Mouse (Mus musculus): ENCODE data around the gene Gcfc2. TPM values are rescaled to one million over a fixed set of nuclear protein-coding genes. Genes with fewer than 3 reads are reported as not detected.
A peak's percentile ranks its signal among the peaks of the same experiment; 100 is the strongest.

Gcfc2 gene
- polyA plus RNA-seq, 1 experiment from 2014 or later, result 15.5 TPM

DNA sequence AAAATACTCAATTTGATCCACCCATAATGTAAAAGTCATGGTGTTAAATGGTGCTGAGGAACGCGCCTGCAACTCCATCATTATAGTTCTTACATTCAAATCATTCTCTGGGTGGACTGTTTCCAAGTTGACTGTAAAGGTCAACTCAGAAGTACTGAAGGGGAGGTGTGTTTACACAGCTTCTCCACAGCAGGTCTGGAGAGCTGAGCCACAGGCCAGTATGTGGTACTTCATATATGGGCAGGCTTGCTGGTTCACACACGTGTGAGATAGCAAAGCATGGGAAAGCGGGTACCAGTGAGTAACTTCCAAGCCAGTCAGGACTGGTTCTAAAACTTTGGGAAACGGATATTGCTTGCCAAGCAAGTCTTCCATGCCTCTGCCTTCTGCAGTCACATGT is 31.7 kb downstream of the Gcfc2 start:
- no peaks in the 10 kb centered on the region for H3K9me3 ChIP-seq (replicated peaks)
- no peak overlapping the region for H3K27ac ChIP-seq
- WGBS, result 91% methylated on average over 5 of the region's 5 CpGs
- peaks cover 98% of the 10 kb centered on the region for H3K36me3 ChIP-seq
- no peaks in the 10 kb centered on the region for H3K27me3 ChIP-seq (ENCODE audit: low read depth, poor library complexity, severe bottlenecking)
- no peaks in the 10 kb centered on the region for H3K4me1 ChIP-seq
- no peak for DNase-seq (ENCODE audit: low spot score)
- no peak overlapping the region for H3K4me3 ChIP-seq

DNA sequence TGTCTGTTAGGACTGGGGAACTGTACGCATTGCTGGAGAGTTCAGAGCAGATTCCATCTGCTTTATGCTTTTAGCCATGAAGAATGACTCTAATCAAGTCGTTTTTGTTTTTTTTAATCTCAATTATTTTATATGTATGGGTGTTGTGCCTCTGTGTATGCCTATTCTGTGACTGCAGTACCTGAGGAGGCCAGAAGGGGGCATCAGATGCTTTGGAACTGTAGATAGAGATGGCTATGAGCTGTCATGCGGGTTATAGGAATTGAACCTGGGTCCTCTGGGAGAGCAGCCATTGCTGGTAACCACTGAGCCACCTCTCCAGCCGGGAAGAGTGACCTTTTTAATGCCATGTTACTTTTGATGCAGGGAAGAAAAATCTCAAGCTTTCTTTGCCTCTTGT is 32.9 kb downstream of the Gcfc2 start:
- Histone ChIP-seq H3K27ac (no peak overlapping the region), H3K27me3 (ENCODE audit: low read depth, poor library complexity, severe bottlenecking) (no peaks in the 10 kb centered on the region), H3K4me1 (no peaks in the 10 kb centered on the region), H3K4me3 (no peak overlapping the region), H3K36me3 (peaks cover 98% of the 10 kb centered on the region), H3K9me3 (replicated peaks) (no peaks in the 10 kb centered on the region)
- WGBS, result 88% methylated on average over 4 of the region's 4 CpGs
- DNase-seq (ENCODE audit: low spot score), result no peak

DNA sequence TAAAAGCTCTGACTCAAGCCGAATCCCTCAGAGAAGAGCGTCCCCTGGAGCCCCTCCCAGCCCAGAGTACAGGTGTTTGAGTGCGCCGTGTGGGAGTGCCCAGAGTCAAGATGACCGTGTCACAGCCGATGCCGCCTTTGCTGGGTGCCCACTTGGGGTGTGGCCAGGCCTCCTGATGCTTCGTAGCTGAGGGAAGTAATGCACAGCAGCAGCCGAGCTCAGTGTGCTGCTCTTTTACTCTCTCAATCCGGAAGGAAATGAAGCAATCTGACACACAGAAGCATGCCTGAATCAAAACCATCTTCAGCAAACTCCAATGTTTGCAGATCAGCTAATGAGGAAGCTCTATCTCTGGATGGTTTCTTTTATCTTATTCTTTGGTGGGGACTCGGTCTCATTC is 34.5 kb downstream of the Gcfc2 start:
- Histone ChIP-seq H3K36me3 (peaks cover 98% of the 10 kb centered on the region), H3K4me1 (no peaks in the 10 kb centered on the region)
- 91% methylated on average over 11 of the region's 11 CpGs for WGBS

DNA sequence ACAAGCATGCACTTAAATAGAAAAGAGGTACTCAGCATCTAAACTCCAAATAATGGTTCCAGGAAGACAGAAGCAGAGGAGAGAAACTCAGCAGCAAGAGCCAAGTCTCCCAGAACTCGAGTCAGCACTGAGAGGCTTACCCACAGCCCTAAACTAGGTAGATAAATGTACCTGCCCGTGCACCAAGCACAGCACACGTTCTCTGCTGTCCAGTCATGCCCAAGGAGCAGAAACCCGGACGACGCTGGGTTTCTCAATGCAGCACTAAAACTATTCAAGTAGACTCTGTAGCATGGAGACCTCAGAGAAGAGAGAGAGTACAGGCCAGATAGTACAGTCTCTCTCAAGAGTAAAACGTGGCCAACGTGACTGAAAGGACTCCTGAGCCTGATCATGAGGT is 36.4 kb downstream of the Gcfc2 start:
- H3K4me1 ChIP-seq, result peaks cover 5% of the 10 kb centered on the region
- no peak overlapping the region for H3K4me3 ChIP-seq
- 95% methylated on average over 8 of the region's 8 CpGs for WGBS
- no peaks in the 10 kb centered on the region for H3K27me3 ChIP-seq (ENCODE audit: low read depth, poor library complexity, severe bottlenecking)
- no peak for DNase-seq (ENCODE audit: low spot score)
- H3K27ac ChIP-seq, result no peak overlapping the region
- peaks cover 91% of the 10 kb centered on the region for H3K36me3 ChIP-seq
- no peaks in the 10 kb centered on the region for H3K9me3 ChIP-seq (replicated peaks)

More for the DNA sequence above, 34.5 kb downstream of the Gcfc2 start:
- Histone ChIP-seq H3K4me3 (no peak overlapping the region), H3K9me3 (replicated peaks) (no peaks in the 10 kb centered on the region), H3K27me3 (ENCODE audit: low read depth, poor library complexity, severe bottlenecking) (no peaks in the 10 kb centered on the region), H3K27ac (no peak overlapping the region)
- no peak for DNase-seq (ENCODE audit: low spot score)

DNA sequence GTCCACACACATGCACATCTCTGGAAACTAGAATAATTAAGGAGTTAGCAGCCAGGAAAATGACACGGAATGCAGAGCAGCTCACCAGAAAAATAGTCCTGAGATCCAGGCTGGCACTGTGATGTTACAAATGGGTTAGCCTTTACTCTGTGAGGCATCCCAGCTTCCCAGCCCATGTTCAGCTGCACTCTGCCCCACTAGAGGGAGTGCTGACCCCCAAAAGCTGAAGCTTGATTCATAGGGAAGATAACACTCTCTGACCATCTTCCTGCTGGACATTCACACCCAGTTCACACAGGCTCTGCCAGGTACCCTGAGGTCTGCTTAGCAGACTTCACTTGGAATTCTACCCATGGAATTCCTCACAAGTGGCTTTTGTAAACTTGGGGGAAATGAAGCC is 36.8 kb downstream of the Gcfc2 start:
- Histone ChIP-seq H3K4me3 (no peak overlapping the region), H3K27ac (no peak overlapping the region), H3K27me3 (ENCODE audit: low read depth, poor library complexity, severe bottlenecking) (no peaks in the 10 kb centered on the region), H3K36me3 (peaks cover 86% of the 10 kb centered on the region), H3K9me3 (replicated peaks) (no peaks in the 10 kb centered on the region), H3K4me1 (peaks cover 8% of the 10 kb centered on the region)
- no peak for DNase-seq (ENCODE audit: low spot score)
- 88% methylated on average over 1 of the region's 1 CpGs for WGBS

DNA sequence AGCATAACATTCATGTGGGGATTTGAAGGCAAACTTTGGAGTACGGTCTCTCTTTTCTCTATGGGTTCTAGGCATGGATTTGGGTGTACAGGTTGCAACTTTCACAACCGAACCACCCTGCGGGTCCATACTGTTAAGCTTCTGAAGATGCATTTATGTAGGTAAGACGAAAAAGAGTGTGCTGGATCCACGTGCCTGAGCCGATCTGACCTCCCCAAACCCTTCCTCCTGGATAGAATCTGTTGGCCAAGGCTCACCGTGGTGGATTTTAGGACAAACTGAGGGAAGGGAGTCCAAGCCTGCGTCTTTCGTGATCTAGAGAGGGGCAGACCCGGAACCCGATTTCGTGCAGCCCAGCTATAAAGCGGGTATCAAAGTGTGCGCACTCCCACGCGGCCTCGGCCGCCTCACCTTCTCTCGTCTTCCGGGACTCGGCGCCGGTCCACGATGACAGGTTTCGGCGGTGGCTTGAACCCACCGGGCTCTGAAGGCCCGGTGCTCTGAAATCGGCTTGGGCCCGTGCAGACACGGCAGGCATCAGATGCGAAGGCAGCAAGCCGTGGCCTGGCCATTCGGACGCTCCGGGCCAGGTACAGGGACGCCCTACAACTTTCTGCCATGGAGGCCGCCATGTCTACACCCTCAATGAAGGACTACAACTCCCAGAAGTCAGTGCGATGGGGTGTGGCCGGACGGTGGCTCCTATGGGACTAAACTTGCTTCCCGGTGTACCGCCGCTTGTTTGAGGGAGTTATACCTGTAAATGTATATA is 42.0 kb downstream of the Gcfc2 start, which contains the start of gene Mrpl19:
Mrpl19 (minus strand) TSS at position 663 of the 772 bp plus-strand sequence.
- Histone ChIP-seq H3K4me1 (peaks cover 8% of the 10 kb centered on the region), H3K27me3 (ENCODE audit: low read depth, poor library complexity, severe bottlenecking) (no peaks in the 10 kb centered on the region), H3K9me3 (replicated peaks) (no peaks in the 10 kb centered on the region), H3K27ac (peak within 1 kb of the TSS; percentile 90), H3K4me3 (peak within 1 kb of the TSS; percentile 88), H3K36me3 (peaks cover 34% of the 10 kb centered on the region)
- peak; percentile 88 for DNase-seq (ENCODE audit: low spot score)
- WGBS, result under 1% methylated on average over 44 of the region's 44 CpGs

DNA sequence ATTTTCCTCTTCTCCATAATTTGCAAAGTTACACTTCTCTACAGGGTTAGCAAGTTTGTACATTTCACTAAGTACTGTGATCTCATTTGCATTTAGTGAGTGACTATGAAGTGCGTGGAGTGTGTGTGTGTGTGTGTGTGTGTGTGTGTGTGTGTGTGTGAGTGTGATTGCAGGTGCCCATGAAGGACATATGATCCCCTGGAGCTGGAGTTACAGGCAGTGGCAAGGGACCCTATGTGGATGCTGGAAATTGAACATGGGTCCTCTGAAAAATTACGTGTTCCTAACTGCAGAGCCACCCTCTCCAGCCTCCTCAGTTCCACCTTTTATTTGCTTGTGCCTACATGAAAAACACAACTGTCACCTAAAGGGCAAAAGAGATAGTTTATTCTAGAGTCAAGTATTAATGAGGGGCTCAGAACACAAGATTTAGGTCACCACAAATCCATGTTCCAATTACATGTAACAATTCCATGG is 42.6 kb downstream of the Gcfc2 start:
- H3K27ac ChIP-seq, result peak overlapping the region; percentile 90; the same call in 1 of the 2 replicates
- WGBS, result 38% methylated on average over 2 of the region's 2 CpGs
- H3K27me3 ChIP-seq (ENCODE audit: low read depth, poor library complexity, severe bottlenecking), result no peaks in the 10 kb centered on the region
- DNase-seq (ENCODE audit: low spot score), result no peak
- peak overlapping the region; percentile 88 for H3K4me3 ChIP-seq
- H3K9me3 ChIP-seq (replicated peaks), result no peaks in the 10 kb centered on the region
- H3K4me1 ChIP-seq, result peaks cover 8% of the 10 kb centered on the region
- H3K36me3 ChIP-seq, result peaks cover 28% of the 10 kb centered on the region

DNA sequence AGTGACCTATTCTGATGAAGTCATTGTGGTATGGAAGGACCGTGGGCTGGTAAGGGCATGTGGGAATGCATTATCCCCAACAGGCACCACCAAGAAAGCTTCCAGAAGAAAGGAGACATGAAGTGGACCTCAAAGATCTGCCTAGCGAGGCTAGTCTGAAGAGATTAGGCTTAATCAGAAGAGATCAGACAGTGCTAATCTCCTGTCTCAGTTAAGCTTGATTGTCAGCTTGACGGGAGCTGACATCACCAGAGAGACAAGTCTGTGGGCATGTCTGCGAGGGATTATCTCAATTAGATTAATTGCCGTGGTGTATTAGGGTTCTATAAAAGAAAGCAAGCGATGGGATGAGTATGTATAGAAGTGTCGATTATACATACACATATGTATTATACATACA is 47.7 kb downstream of the Gcfc2 start:
- H3K27me3 ChIP-seq (ENCODE audit: low read depth, poor library complexity, severe bottlenecking), result no peaks in the 10 kb centered on the region
- H3K4me1 ChIP-seq, result no peaks in the 10 kb centered on the region
- H3K36me3 ChIP-seq, result no peaks in the 10 kb centered on the region
- H3K4me3 ChIP-seq, result no peak overlapping the region
- WGBS, result 89% methylated on average over 7 of the region's 7 CpGs
- DNase-seq (ENCODE audit: low spot score), result no peak
- no peak overlapping the region for H3K27ac ChIP-seq
- H3K9me3 ChIP-seq (replicated peaks), result no peaks in the 10 kb centered on the region

DNA sequence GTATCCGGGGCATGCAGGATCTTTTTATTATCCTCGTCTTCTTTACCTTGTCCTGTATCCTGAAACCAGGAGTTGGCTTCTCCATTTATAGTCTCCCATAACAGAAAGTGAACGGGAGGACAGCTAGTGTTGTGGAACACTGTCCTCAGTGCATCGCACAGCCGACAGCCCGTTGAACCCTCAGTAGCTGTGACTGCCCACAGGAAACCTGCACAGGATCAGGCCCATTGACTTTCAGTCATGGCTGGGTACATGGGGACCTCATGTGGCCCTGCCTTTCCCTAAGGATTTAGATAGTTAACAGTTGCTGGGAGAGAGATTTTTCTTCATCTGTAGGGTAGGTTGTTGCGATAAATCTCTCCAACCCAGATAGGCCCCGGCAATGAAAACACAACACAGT is 49.1 kb downstream of the Gcfc2 start:
- Histone ChIP-seq H3K9me3 (replicated peaks) (no peaks in the 10 kb centered on the region), H3K4me3 (no peak overlapping the region), H3K27ac (no peak overlapping the region), H3K4me1 (no peaks in the 10 kb centered on the region), H3K27me3 (ENCODE audit: low read depth, poor library complexity, severe bottlenecking) (no peaks in the 10 kb centered on the region), H3K36me3 (no peaks in the 10 kb centered on the region)
- WGBS, result 88% methylated on average over 8 of the region's 8 CpGs
- no peak for DNase-seq (ENCODE audit: low spot score)

DNA sequence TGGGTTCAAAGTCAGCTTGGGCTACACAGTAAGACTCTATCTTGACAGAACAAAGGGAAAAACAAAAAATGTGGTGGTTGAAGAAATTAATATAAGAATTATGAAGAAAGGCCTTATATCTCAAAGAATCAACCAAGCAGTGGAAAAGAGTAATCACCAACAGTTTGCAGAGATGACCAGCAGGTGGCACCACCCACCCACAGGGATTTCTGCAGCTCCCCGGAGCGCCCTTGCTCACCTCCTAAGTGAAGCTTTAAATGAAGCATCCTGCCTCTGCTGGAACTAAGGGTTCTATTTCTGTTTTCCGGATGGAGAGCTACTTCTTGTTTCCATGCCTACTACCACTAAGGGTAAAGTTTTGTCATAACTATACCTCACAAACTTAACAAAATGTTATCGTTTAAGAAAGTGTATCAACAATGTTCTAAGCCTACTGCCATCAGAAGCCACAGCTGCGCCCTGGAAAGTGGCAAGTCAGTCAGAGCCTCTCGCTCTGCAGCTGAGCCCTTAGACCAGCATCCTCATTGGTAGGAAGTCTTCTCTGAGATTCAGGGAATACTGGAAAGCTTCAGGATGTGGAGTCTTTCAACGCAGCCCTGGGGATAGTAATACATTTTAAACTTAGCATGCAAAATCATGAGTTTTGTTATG is 52.6 kb downstream of the Gcfc2 start:
- no peak overlapping the region for H3K27ac ChIP-seq
- peak; percentile 83 for DNase-seq (ENCODE audit: low spot score)
- no peaks in the 10 kb centered on the region for H3K4me1 ChIP-seq
- H3K4me3 ChIP-seq, result no peak overlapping the region
- WGBS, result 37% methylated on average over 7 of the region's 7 CpGs
- H3K9me3 ChIP-seq (replicated peaks), result no peaks in the 10 kb centered on the region
- no peaks in the 10 kb centered on the region for H3K27me3 ChIP-seq (ENCODE audit: low read depth, poor library complexity, severe bottlenecking)
- H3K36me3 ChIP-seq, result no peaks in the 10 kb centered on the region

DNA sequence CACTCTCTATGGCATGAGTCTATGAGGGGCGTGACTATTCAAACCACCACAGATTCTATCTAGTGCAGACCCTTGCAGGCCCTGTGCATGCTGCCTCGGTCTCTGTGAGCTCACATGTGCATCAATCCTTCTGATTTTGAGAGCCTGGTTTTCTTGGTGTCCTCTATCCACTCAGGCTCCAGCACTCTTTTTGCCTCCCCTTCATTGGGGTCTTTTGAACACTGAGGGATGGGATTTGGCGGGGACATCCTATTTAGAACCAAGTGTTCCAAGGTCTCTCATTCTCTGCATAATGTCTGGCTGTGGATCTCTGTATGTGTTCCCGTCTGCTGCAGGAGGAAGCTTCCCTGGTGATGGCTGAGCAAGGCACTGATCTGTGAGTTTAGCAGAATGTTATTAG is 55.8 kb downstream of the Gcfc2 start:
- Histone ChIP-seq H3K9me3 (replicated peaks) (no peaks in the 10 kb centered on the region), H3K4me3 (no peak overlapping the region), H3K36me3 (no peaks in the 10 kb centered on the region), H3K4me1 (no peaks in the 10 kb centered on the region), H3K27ac (no peak overlapping the region), H3K27me3 (ENCODE audit: low read depth, poor library complexity, severe bottlenecking) (no peaks in the 10 kb centered on the region)
- WGBS, result 86% methylated on average over 4 of the region's 4 CpGs
- DNase-seq (ENCODE audit: low spot score), result no peak

DNA sequence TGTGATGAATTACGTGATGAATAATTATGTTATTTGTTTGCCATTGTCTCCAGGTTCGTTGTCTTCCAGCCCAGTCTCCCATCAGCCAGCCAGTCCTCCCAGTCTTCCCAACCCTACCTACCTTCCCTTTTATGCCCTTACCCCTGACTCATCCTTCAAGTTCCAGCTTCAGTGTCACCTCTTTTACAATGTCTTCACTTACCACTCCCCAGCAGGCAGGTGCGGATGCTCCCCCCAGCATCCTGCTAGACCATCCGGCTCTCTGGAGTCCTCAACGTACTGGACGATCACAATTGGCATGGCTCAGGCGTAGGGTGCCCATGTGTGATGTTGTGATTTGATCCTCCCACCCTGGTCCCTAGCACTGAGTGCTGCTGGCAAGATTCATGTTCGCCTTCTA is 62.7 kb downstream of the Gcfc2 start:
- Histone ChIP-seq H3K4me1 (peaks cover 34% of the 10 kb centered on the region), H3K9me3 (replicated peaks) (no peaks in the 10 kb centered on the region), H3K36me3 (no peaks in the 10 kb centered on the region), H3K27ac (no peak overlapping the region), H3K27me3 (ENCODE audit: low read depth, poor library complexity, severe bottlenecking) (no peaks in the 10 kb centered on the region), H3K4me3 (no peak overlapping the region)
- WGBS, result 93% methylated on average over 8 of the region's 8 CpGs
- no peak for DNase-seq (ENCODE audit: low spot score)

DNA sequence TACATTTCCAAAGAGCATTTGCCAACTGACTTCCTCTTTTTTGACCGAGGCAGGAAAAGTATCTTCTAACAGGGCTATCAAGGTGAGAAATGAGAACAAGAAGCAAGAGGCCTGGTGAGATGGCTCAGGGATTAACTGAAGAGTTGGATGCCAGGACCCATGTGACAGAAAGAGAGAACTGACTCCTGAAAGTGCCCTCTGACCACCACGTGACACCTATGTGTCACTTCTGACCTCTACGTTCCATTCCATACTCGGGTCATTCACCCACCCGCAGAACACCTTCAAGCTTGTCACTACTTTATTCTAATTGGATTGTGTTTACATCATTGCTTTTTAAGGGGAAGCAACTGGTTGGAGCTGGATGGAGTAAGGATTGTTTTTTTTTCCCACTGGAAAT is 63.1 kb downstream of the Gcfc2 start:
- Histone ChIP-seq H3K9me3 (replicated peaks) (no peaks in the 10 kb centered on the region), H3K27ac (no peak overlapping the region), H3K27me3 (ENCODE audit: low read depth, poor library complexity, severe bottlenecking) (no peaks in the 10 kb centered on the region), H3K4me1 (peaks cover 39% of the 10 kb centered on the region), H3K36me3 (no peaks in the 10 kb centered on the region), H3K4me3 (no peak overlapping the region)
- no peak for DNase-seq (ENCODE audit: low spot score)
- 52% methylated on average over 5 of the region's 5 CpGs for WGBS

Measured in limb, embryonic 10.5 days (tissue).